17 mouse cellular contexts compared by ENCODE assay signal in genomic region chr6:18664687-18665086, GRCm38 (mm10).
DNase-seq lines count a peak whose midpoint lies in the region; ATAC-seq lines count a peak whose summit lies in the region.
"Had no signal": no experiment of that assay in that cellular context is flagged by ENCODE, and none has a peak within 500 bp of the region (broad histone marks: within the 10 kb centered on the region; RNA-seq: fewer than 3 reads in every experiment).

No protein-coding gene starts in this region.

- no peak overlapping the region for H3K27ac ChIP-seq in intestine, embryonic 16.5 days (ENCODE audit: low read length)
- H3K27ac ChIP-seq: embryonic facial prominence, embryonic 10.5 days; embryonic facial prominence, embryonic 12.5 days had no signal

- H3K9ac ChIP-seq in intestine, embryonic 16.5 days (ENCODE audit: low read depth, low read length) = no peak overlapping the region
- H3K9ac ChIP-seq: embryonic facial prominence, embryonic 12.5 days had no signal

- no peak overlapping the region for H3K4me2 ChIP-seq in intestine, embryonic 16.5 days (ENCODE audit: low read depth, low read length)
- H3K4me2 ChIP-seq: embryonic facial prominence, embryonic 12.5 days had no signal

- peak; percentile 88 for ATAC-seq in frontal cortex, adult (ENCODE audit: low TSS enrichment)
- ATAC-seq in intestine, embryonic 16.5 days = no peak
- ATAC-seq: forebrain, embryonic 14.5 days; forebrain, embryonic 16.5 days had no signal

- H3K36me3 ChIP-seq in intestine, embryonic 16.5 days (ENCODE audit: control insufficient read depth, insufficient read depth, low read length) = no peaks in the 10 kb centered on the region
- H3K36me3 ChIP-seq: embryonic facial prominence, embryonic 10.5 days; embryonic facial prominence, embryonic 12.5 days had no signal

- no peaks in the 10 kb centered on the region for H3K4me1 ChIP-seq in intestine, embryonic 16.5 days (ENCODE audit: control insufficient read depth, insufficient read depth, low read length)
- H3K4me1 ChIP-seq: embryonic facial prominence, embryonic 10.5 days; embryonic facial prominence, embryonic 12.5 days had no signal

- no peak for DNase-seq in frontal cortex, postnatal 25 days (ENCODE audit: low spot score in 2 of 2)
- peak; percentile 16 for DNase-seq in right cerebral cortex, adult 18-20 months
- no peak for DNase-seq in right cerebral cortex, postnatal 14 days
- DNase-seq: adrenal gland, adult 2 months; adrenal gland, postnatal 10 days; adrenal gland, postnatal 25 days; cerebellum, adult 11-12 months; cerebellum, adult 2 months; cerebellum, adult 9-10 months; cerebellum, postnatal 10 days; cerebellum, postnatal 25 days had no signal

- no peaks in the 10 kb centered on the region for H3K27me3 ChIP-seq in intestine, embryonic 16.5 days (replicated peaks; ENCODE audit: control insufficient read depth, insufficient read depth, low read length)
- H3K27me3 ChIP-seq: embryonic facial prominence, embryonic 12.5 days had no signal

- no peak overlapping the region for H3K4me3 ChIP-seq in intestine, embryonic 16.5 days (ENCODE audit: low read length)
- H3K4me3 ChIP-seq: embryonic facial prominence, embryonic 10.5 days; embryonic facial prominence, embryonic 12.5 days had no signal

- no peaks in the 10 kb centered on the region for H3K9me3 ChIP-seq in intestine, embryonic 16.5 days (ENCODE audit: control insufficient read depth, low read length)
- H3K9me3 ChIP-seq: embryonic facial prominence, embryonic 10.5 days; embryonic facial prominence, embryonic 12.5 days had no signal

- WGBS in intestine, embryonic 16.5 days = 90% methylated on average over 4 of the region's 4 CpGs
